Mouse (Mus musculus): ENCODE measurements at regions not wholly inside any gene's neighbourhood (a gene's known extent, or its start where the extent isn't known, plus 50 kb on each side); places are given as distances from the start of the nearest gene placed in this dataset.

- TF ChIP-seq CTCF (IDR thresholded peaks at IDR 0.05; ENCODE audit: borderline replicate concordance, insufficient read depth, low read length): no peak
- TF ChIP-seq POLR2A (IDR thresholded peaks at IDR 0.05; ENCODE audit: low read depth, low read length): no peak
These were observed 90.7 kb upstream of the Sorcs3 start for GRCm38 (mm10) chr19:48115155-48115554.
